Mouse (Mus musculus): ENCODE results near the gene Sfn. TPM values are rescaled to one million over a fixed set of nuclear protein-coding genes. Genes with fewer than 3 reads are reported as not detected.

Gene Sfn
- total RNA-seq, 2 experiments from 2014 or later: 1.4 to 1.9 TPM

Small RNAs within 50 kb of the gene (microRNA-seq; reads per million reads assigned to microRNA genes)
- 0 reads per million in 2 experiments for gene Gm23158 (ENCODE audit: borderline number of aligned reads in 2 of 2)

Other genes with a start within 250 kb of the Sfn start
- gene Wdtc1, start 248.7 kb downstream of the Sfn start, total RNA-seq (2021): 10 to 100 TPM; 57.6 to 63.6 TPM
- gene Slc9a1, start 232.5 kb downstream of the Sfn start, total RNA-seq (2021): 10 to 100 TPM; 44.5 to 55.0 TPM
- 1 to 10 TPM; 2.0 to 4.6 TPM for gene Tent5b, start 122.0 kb downstream of the Sfn start, total RNA-seq (2021)
- gene Trnp1, start 103.6 kb downstream of the Sfn start, total RNA-seq (2021): 1 to 10 TPM; 4.4 to 5.3 TPM
- under 1 TPM; 0.42 to 0.99 TPM for gene Kdf1, start 83.2 kb downstream of the Sfn start, total RNA-seq (2021)
- gene Nudc, start 56.2 kb downstream of the Sfn start, total RNA-seq (2021): 100 to 1,000 TPM; 148 to 172 TPM
- gene Nr0b2, start 48.8 kb downstream of the Sfn start, total RNA-seq (2021): 10 to 100 TPM; 48.6 to 60.7 TPM
- 1 to 10 TPM; 5.7 to 7.2 TPM for gene Gpatch3, start 27.4 kb downstream of the Sfn start, total RNA-seq (2021)
- 10 to 100 TPM; 16.2 to 16.4 TPM for gene Gpn2, start 17.8 kb downstream of the Sfn start, total RNA-seq (2021)
- 10 to 100 TPM; 19.6 to 34.5 TPM for gene Zdhhc18, start 48.0 kb upstream of the Sfn start, total RNA-seq (2021)
- gene Pigv, start 70.5 kb upstream of the Sfn start, total RNA-seq (2021): 10 to 100 TPM; 16.3 to 20.4 TPM
- 10 to 100 TPM; 37.9 to 43.6 TPM for gene Arid1a, start 154.6 kb upstream of the Sfn start, total RNA-seq (2021)

Data from adrenal gland, adult 18-20 months (tissue).